Mouse (Mus musculus): ENCODE results near the gene Crygd. TPM values are rescaled to one million over a fixed set of nuclear protein-coding genes. Genes with fewer than 3 reads are reported as not detected.

The Crygd gene
- polyA plus RNA-seq (2015; fragmentation: Nextera tagmentation; extraction: Ambion mirVana), result not detected in 2 replicates

- Histone ChIP-seq H3K4me3 (ENCODE audit: low read depth, low read length) (no peak within 1 kb of the TSS), H3K4me2 (ENCODE audit: low read depth, low read length) (no peak within 1 kb of the TSS), H3K36me3 (replicated peaks; ENCODE audit: insufficient read depth, low read length) (no peaks in the 10 kb centered on the region), H3K9me3 (ENCODE audit: low read length) (no peaks in the 10 kb centered on the region), H3K4me1 (ENCODE audit: insufficient read depth) (no peaks in the 10 kb centered on the region), H3K9ac (replicated peaks) (no peak within 1 kb of the TSS), H3K27ac (ENCODE audit: low read depth) (no peak within 1 kb of the TSS), H3K27me3 (ENCODE audit: insufficient read depth, low read length) (no peaks in the 10 kb centered on the region)
- TF ChIP-seq CTCF (IDR thresholded peaks at IDR 0.05; ENCODE audit: low read depth), result no peak
- no peak for TF ChIP-seq EP300 (IDR thresholded peaks at IDR 0.05; ENCODE audit: low read depth)
- WGBS (ENCODE audit: insufficient replicate concordance), result 74% methylated on average over 8 of the region's 8 CpGs
- ATAC-seq (no peak), DNase-seq (no peak)
These were observed at the start of gene Crygd for GRCm38 (mm10) chr1:65063352-65063751. TSS of gene Crygd (minus strand) at chr1:65063452.

GRCm38 (mm10) chr1:65112807-65113196 is 49.5 kb upstream of the Crygd start:
- Histone ChIP-seq H3K4me1 (ENCODE audit: insufficient read depth) (peaks cover 2% of the 10 kb centered on the region; the same call in 1 of the 2 replicates), H3K9ac (replicated peaks) (0 out of 2 replicates have a peak overlapping the region, but pooled peaks have one; percentile 16), H3K27ac (ENCODE audit: low read depth) (peak overlapping the region; percentile 72), H3K27me3 (ENCODE audit: insufficient read depth, low read length) (no peaks in the 10 kb centered on the region), H3K4me3 (ENCODE audit: low read depth, low read length) (peak overlapping the region; percentile 2; the same call in 1 of the 2 replicates), H3K36me3 (replicated peaks; ENCODE audit: insufficient read depth, low read length) (no peaks in the 10 kb centered on the region), H3K4me2 (ENCODE audit: low read depth, low read length) (peak overlapping the region; percentile 61), H3K9me3 (ENCODE audit: low read length) (no peaks in the 10 kb centered on the region)
- DNase-seq, result peak; percentile 20
- peak; percentile 69 for ATAC-seq
- TF ChIP-seq EP300 (IDR thresholded peaks at IDR 0.05; ENCODE audit: low read depth), result no peak
- no peak for TF ChIP-seq CTCF (IDR thresholded peaks at IDR 0.05; ENCODE audit: low read depth)
- 30% methylated on average over 14 of the region's 14 CpGs for WGBS (ENCODE audit: insufficient replicate concordance)

DNA sequence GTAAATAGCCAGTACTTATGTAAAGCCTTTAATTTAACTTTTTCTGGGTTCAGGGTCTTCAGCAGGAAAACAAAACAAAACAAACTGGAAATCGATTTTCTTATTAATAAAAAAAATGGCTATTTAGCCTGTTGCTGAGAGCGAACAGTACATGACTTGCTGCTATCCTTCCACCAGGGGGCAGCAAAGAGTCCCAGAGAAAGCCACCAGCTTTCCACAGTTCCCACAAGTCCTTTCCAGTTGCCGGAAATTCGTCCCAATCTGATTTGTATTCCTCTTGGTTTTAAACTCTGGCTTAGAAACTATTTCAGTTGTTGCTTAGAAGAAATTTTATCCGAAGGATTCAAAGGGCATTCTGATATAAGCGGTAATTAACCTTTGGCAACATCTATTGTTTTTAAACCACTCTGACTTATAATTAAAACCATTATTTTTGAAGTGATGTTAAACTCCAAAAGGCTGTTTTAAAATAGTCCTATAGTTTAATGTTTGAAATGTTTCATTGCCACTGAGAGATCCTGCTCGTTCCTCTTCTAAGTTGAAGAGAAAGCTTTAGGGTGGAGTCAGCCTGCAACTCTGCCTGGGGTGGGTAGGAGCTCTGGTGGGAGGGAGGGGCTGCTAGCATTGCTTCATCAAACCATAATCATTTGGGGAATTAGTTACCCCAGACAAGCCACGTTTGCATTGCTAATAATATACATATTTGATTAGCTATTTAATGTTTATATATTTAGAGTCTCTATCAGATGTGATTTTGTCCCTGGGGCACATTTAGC is 49.0 kb upstream of the Crygd start:
- H3K4me2 ChIP-seq (ENCODE audit: low read depth, low read length), result peak overlapping the region; percentile 61
- peak overlapping the region; percentile 2; the same call in 1 of the 2 replicates for H3K4me3 ChIP-seq (ENCODE audit: low read depth, low read length)
- no peaks in the 10 kb centered on the region for H3K36me3 ChIP-seq (replicated peaks; ENCODE audit: insufficient read depth, low read length)
- H3K4me1 ChIP-seq (ENCODE audit: insufficient read depth), result peaks cover 2% of the 10 kb centered on the region; the same call in 1 of the 2 replicates
- WGBS (ENCODE audit: insufficient replicate concordance), result 11% methylated on average over 8 of the region's 8 CpGs
- TF ChIP-seq EP300 (IDR thresholded peaks at IDR 0.05; ENCODE audit: low read depth), result no peak
- peak; percentile 91 for TF ChIP-seq CTCF (IDR thresholded peaks at IDR 0.05; ENCODE audit: low read depth)
- DNase-seq, result peak; percentile 82
- H3K9ac ChIP-seq (replicated peaks), result 0 out of 2 replicates have a peak overlapping the region, but pooled peaks have one; percentile 16
- no peaks in the 10 kb centered on the region for H3K27me3 ChIP-seq (ENCODE audit: insufficient read depth, low read length)
- peak overlapping the region; percentile 72 for H3K27ac ChIP-seq (ENCODE audit: low read depth)
- peak; percentile 51 for ATAC-seq
- H3K9me3 ChIP-seq (ENCODE audit: low read length), result no peaks in the 10 kb centered on the region

DNA sequence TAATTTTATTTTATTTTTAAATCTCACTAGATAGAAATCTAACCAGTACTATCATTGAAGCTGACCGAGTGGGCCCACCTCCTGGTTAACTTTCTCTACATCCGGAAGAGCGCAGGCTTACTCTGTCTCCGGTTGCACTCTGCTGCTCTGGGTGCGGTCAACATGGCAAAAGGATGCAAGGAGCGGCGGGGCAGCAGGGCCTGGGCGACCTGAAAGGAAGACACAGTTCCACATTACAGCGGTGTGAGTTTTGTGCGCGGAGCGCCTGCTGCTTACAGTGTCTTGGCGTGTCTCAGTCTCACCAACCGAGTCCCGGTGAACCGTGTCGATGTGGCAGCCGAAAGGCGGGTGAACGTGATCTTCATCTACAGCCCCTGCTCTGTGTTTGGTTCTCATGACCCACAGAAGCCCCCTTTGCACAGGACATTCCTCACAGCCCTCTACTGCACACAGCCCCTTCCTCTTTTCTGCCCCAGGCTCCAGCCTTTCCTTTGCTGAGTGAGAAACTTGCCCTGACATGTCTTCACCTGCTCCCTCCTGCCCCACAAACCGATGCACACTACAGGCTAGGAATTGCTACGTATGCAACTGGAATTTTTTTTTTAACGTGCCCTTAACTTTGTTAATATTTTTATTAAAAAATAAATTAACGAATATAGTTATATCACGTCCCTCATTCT is 46.6 kb upstream of the Crygd start:
- no peak overlapping the region for H3K4me2 ChIP-seq (ENCODE audit: low read depth, low read length)
- WGBS (ENCODE audit: insufficient replicate concordance), result 78% methylated on average over 25 of the region's 25 CpGs
- H3K4me1 ChIP-seq (ENCODE audit: insufficient read depth), result peaks cover 2% of the 10 kb centered on the region; the same call in 1 of the 2 replicates
- no peak overlapping the region for H3K27ac ChIP-seq (ENCODE audit: low read depth)
- ATAC-seq, result no peak
- DNase-seq, result no peak
- TF ChIP-seq CTCF (IDR thresholded peaks at IDR 0.05; ENCODE audit: low read depth) (no peak), EP300 (IDR thresholded peaks at IDR 0.05; ENCODE audit: low read depth) (no peak)
- no peak overlapping the region for H3K9ac ChIP-seq (replicated peaks)
- H3K4me3 ChIP-seq (ENCODE audit: low read depth, low read length), result no peak overlapping the region
- H3K36me3 ChIP-seq (replicated peaks; ENCODE audit: insufficient read depth, low read length), result no peaks in the 10 kb centered on the region
- H3K9me3 ChIP-seq (ENCODE audit: low read length), result no peaks in the 10 kb centered on the region
- no peaks in the 10 kb centered on the region for H3K27me3 ChIP-seq (ENCODE audit: insufficient read depth, low read length)

DNA sequence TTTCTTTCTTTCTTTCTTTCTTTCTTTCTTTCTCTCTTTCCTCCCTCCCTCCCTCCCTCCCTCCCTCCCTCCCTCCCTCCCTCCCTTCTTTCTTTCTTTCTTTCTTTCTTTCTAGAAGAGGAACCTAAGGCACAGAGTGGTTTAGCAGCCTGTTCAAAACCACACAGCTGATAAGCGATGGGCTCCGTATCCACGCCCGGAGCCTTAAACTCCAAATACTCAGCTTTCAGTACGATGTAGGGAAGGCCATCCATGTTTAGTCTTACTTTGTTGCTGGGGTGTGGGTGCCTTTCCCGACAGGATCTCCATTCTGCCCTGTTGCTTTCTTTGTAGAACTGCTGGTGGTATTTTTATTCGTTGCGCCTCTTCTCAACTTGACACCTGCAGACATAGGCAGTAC is 45.9 kb upstream of the Crygd start:
- Histone ChIP-seq H3K27ac (ENCODE audit: low read depth) (no peak overlapping the region), H3K9ac (replicated peaks) (no peak overlapping the region), H3K36me3 (replicated peaks; ENCODE audit: insufficient read depth, low read length) (no peaks in the 10 kb centered on the region), H3K4me2 (ENCODE audit: low read depth, low read length) (no peak overlapping the region), H3K27me3 (ENCODE audit: insufficient read depth, low read length) (no peaks in the 10 kb centered on the region), H3K4me3 (ENCODE audit: low read depth, low read length) (no peak overlapping the region), H3K4me1 (ENCODE audit: insufficient read depth) (peaks cover 2% of the 10 kb centered on the region; the same call in 1 of the 2 replicates), H3K9me3 (ENCODE audit: low read length) (no peaks in the 10 kb centered on the region)
- WGBS (ENCODE audit: insufficient replicate concordance), result 70% methylated on average over 8 of the region's 8 CpGs
- DNase-seq, result no peak
- TF ChIP-seq CTCF (IDR thresholded peaks at IDR 0.05; ENCODE audit: low read depth) (no peak), EP300 (IDR thresholded peaks at IDR 0.05; ENCODE audit: low read depth) (no peak)
- no peak for ATAC-seq

DNA sequence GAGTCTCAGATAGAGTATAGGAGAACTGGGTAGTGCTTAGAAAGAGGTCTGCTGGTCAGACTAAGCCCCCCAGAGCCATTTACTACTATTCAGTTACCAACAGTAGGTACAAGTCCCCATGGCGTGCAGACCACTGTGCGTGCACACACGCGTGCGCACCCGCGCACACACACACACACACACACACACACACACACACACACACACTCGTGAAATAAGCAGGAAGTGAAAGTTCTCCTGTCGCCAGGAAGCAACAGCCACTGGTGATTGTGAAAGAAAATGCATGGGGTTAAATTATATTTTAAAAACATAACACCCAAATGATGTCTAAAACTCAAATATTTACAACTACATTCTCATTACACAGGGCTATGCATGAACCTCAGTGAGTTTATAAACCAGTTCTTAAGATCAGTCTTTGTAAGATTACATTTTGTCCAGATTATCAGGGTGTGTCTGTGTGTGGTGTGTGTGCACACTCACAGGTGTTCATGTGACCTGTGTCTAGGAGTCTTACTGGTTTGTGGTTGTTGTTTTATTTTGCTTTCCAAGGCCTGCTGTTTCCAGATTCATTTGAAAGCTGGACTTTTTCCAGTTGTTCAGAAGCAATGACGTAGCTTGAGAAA is 44.5 kb upstream of the Crygd start:
- Histone ChIP-seq H3K27ac (ENCODE audit: low read depth) (no peak overlapping the region), H3K9me3 (ENCODE audit: low read length) (no peaks in the 10 kb centered on the region), H3K4me3 (ENCODE audit: low read depth, low read length) (no peak overlapping the region), H3K4me2 (ENCODE audit: low read depth, low read length) (no peak overlapping the region), H3K36me3 (replicated peaks; ENCODE audit: insufficient read depth, low read length) (no peaks in the 10 kb centered on the region), H3K4me1 (ENCODE audit: insufficient read depth) (peaks cover 1% of the 10 kb centered on the region; the same call in 1 of the 2 replicates), H3K9ac (replicated peaks) (no peak overlapping the region), H3K27me3 (ENCODE audit: insufficient read depth, low read length) (no peaks in the 10 kb centered on the region)
- TF ChIP-seq EP300 (IDR thresholded peaks at IDR 0.05; ENCODE audit: low read depth), result no peak
- TF ChIP-seq CTCF (IDR thresholded peaks at IDR 0.05; ENCODE audit: low read depth), result no peak
- 75% methylated on average over 10 of the region's 10 CpGs for WGBS (ENCODE audit: insufficient replicate concordance)
- ATAC-seq, result no peak
- peak; percentile 30 for DNase-seq
